ENCODE assay signal across 37 mouse cellular contexts in genomic region chr7:143075394-143075793, GRCm38 (mm10). TPM values are rescaled to one million over a fixed set of nuclear protein-coding genes. Genes with fewer than 3 reads are reported as not detected.
"Had no signal": no experiment of that assay in that cellular context is flagged by ENCODE, and none has a peak within 500 bp of the region (broad histone marks: within the 10 kb centered on the region; RNA-seq: fewer than 3 reads in every experiment).

No protein-coding gene starts in this region.

- DNase-seq: heart, postnatal 10 days; heart, postnatal 14 days; heart, postnatal 36 days; heart, postnatal 4 days; kidney, adult 11 months; kidney, adult 18-20 months; kidney, adult 2 months; kidney, adult 8-10 months; kidney, adult 9 months; kidney, postnatal 10 days; kidney, postnatal 14 days; kidney, postnatal 25 days; kidney, postnatal 36 days; kidney, postnatal 4 days; layer of hippocampus, adult 9-11 months; layer of hippocampus, postnatal 36 days had no signal

- H3K4me3 ChIP-seq: heart, embryonic 12.5 days; heart, embryonic 13.5 days; heart, embryonic 15.5 days; hindbrain, embryonic 10.5 days; hindbrain, embryonic 12.5 days; hindbrain, embryonic 13.5 days; hindbrain, embryonic 15.5 days; intestine, embryonic 15.5 days; kidney, embryonic 15.5 days; layer of hippocampus, adult 2 months had no signal

- H3K9ac ChIP-seq: heart, embryonic 12.5 days; heart, embryonic 13.5 days; heart, embryonic 15.5 days; hindbrain, embryonic 12.5 days; hindbrain, embryonic 13.5 days; hindbrain, embryonic 14.5 days; hindbrain, embryonic 15.5 days; intestine, embryonic 15.5 days; kidney, embryonic 15.5 days had no signal

- H3K9me3 ChIP-seq: heart, embryonic 12.5 days; heart, embryonic 13.5 days; heart, embryonic 15.5 days; hindbrain, embryonic 10.5 days; hindbrain, embryonic 12.5 days; hindbrain, embryonic 13.5 days; hindbrain, embryonic 15.5 days; intestine, embryonic 15.5 days; kidney, embryonic 15.5 days had no signal

- H3K27me3 ChIP-seq: heart, embryonic 15.5 days; hindbrain, embryonic 12.5 days; hindbrain, embryonic 13.5 days; hindbrain, embryonic 15.5 days; intestine, embryonic 15.5 days; kidney, embryonic 15.5 days had no signal

- H3K27ac ChIP-seq: heart, embryonic 13.5 days; heart, embryonic 15.5 days; hindbrain, embryonic 10.5 days; hindbrain, embryonic 12.5 days; hindbrain, embryonic 13.5 days; hindbrain, embryonic 14.5 days; hindbrain, embryonic 15.5 days; hindbrain, postnatal 0 days; intestine, embryonic 15.5 days; kidney, embryonic 15.5 days; kidney, postnatal 0 days; layer of hippocampus, adult 2 months had no signal

- H3K4me2 ChIP-seq: heart, embryonic 12.5 days; heart, embryonic 13.5 days; heart, embryonic 15.5 days; hindbrain, embryonic 12.5 days; hindbrain, embryonic 13.5 days; hindbrain, embryonic 14.5 days; hindbrain, embryonic 15.5 days; intestine, embryonic 15.5 days; kidney, embryonic 15.5 days had no signal

- H3K36me3 ChIP-seq: hindbrain, embryonic 13.5 days; hindbrain, embryonic 15.5 days had no signal

- ATAC-seq: hindbrain, embryonic 16.5 days; hindbrain, postnatal 0 days; inflammation-experienced regulatory T-cells, adult 6 months; intestine, embryonic 15.5 days; intestine, embryonic 16.5 days; intestine, postnatal 0 days had no signal

RNA-seq across cellular contexts. Expression of gene Trpm5, which starts 19.0 kb away (rescaled TPM):
- total RNA-seq: heart, postnatal 25 days; heart, postnatal 36 days; layer of hippocampus, adult 2 months; layer of hippocampus, postnatal 25 days; layer of hippocampus, postnatal 36 days; left cerebral cortex, adult 18-20 months had no signal

RNA-seq across cellular contexts. Expression of gene Kcnq1, which starts 30.8 kb away (rescaled TPM):
- total RNA-seq: hematopoietic stem cell, adult 5-6 weeks had no signal
